11 mouse cellular contexts compared by ENCODE assay signal in the genomic region with DNA sequence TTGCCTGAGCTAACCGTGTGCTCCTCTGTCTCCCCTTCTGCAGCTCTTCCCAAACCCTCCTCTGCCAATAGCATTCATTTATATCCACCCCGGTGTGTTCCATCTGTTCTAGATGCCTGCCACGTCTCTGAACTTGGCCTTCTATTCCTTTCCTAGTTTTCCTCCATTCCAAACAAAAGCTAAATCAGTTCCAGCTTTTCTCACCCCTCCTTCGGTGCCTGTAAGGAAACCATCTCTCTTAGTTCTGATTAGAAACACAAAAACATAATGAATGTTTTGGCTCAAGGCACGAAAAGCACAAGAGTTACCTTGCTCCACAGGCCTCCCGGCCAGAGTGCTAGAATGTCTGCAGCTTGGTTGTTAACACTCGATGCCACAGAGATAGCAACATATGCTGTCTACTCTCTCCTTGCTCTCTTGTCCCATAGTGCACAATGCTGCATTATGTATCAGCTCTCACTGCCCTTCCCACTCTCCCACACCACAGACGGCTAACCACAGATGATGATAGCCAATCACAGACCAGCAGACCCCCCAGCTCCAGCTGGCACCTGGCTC. TPM values are rescaled to one million over a fixed set of nuclear protein-coding genes. Genes with fewer than 3 reads are reported as not detected.
DNase-seq lines count a peak whose midpoint lies in the region; ATAC-seq and TF ChIP-seq lines count a peak whose summit lies in the region.
"Had no signal": no experiment of that assay in that cellular context is flagged by ENCODE, and none has a peak within 500 bp of the region (broad histone marks: within the 10 kb centered on the region; RNA-seq: fewer than 3 reads in every experiment).

A gene (minus strand): TSS at position 388 of the 558 bp plus-strand sequence.
A gene (minus strand): TSS at position 419 of the 558 bp plus-strand sequence.

- 27% methylated on average over 8 of the region's 8 CpGs for WGBS in heart, embryonic 16.5 days
- 39% methylated on average over 8 of the region's 8 CpGs for WGBS in embryonic facial prominence, embryonic 10.5 days

- H3K36me3 ChIP-seq in heart, embryonic 16.5 days (ENCODE audit: control insufficient read depth, insufficient read depth): no peaks in the 10 kb centered on the region
- H3K36me3 ChIP-seq in embryonic facial prominence, embryonic 10.5 days (replicated peaks): no peaks in the 10 kb centered on the region

- intact Hi-C loops in heart, postnatal 25 days (cut with DNase I): no loop called here

- ATAC-seq in heart, embryonic 16.5 days (replicated peaks; ENCODE audit: extremely low read depth, insufficient read depth, low FRiP score): peak; percentile 64; the same call in 1 of the 2 replicates
- ATAC-seq in megakaryocyte progenitor cell, adult 5-6 weeks (replicated peaks; ENCODE audit: poor library complexity): peak; percentile 57

- TF ChIP-seq CTCF in brain, embryonic 14.5 days (IDR thresholded peaks at IDR 0.05; ENCODE audit: borderline replicate concordance, extremely low read depth, insufficient read depth, insufficient read length): no peak

- peaks cover 5% of the 10 kb centered on the region; the same call in 1 of the 2 replicates for H3K4me1 ChIP-seq in heart, embryonic 16.5 days (ENCODE audit: control insufficient read depth, insufficient read depth, low read length)
- peaks cover 24% of the 10 kb centered on the region for H3K4me1 ChIP-seq in embryonic facial prominence, embryonic 10.5 days

- no peak for DNase-seq in heart, postnatal 25 days (ENCODE audit: low spot score)
- peak; percentile 35 for DNase-seq in brain, embryonic 14.5 days (ENCODE audit: low read depth)
- DNase-seq in embryonic facial prominence, embryonic 10.5 days (ENCODE audit: low spot score): peak; percentile 11
- DNase-seq in spleen, adult 18-20 months: no peak
- no peak for DNase-seq in right cerebral cortex, postnatal 4 days
- DNase-seq in layer of hippocampus, postnatal 25 days (ENCODE audit: extremely low spot score in 1 of 2, low spot score in 1 of 2): no peak
- DNase-seq: adrenal gland, postnatal 36 days; kidney, adult 9 months; lung, embryonic 14.5 days had no signal

- peak within 1 kb of the TSS; percentile 27; the same call in 1 of the 2 replicates for H3K9ac ChIP-seq in heart, embryonic 16.5 days (ENCODE audit: low read length)
- H3K9ac ChIP-seq: lung, embryonic 14.5 days had no signal

- no peak within 1 kb of the TSS for H3K27ac ChIP-seq in heart, embryonic 16.5 days (ENCODE audit: low read length)
- H3K27ac ChIP-seq in embryonic facial prominence, embryonic 10.5 days (replicated peaks): no peak within 1 kb of the TSS

- peak within 1 kb of the TSS; percentile 39 for H3K4me3 ChIP-seq in heart, embryonic 16.5 days (ENCODE audit: low read length)
- H3K4me3 ChIP-seq in embryonic facial prominence, embryonic 10.5 days: no peak within 1 kb of the TSS

- H3K4me2 ChIP-seq in heart, embryonic 16.5 days (ENCODE audit: low read depth, low read length): no peak within 1 kb of the TSS
- H3K4me2 ChIP-seq: lung, embryonic 14.5 days had no signal

- no peaks in the 10 kb centered on the region for H3K9me3 ChIP-seq in heart, embryonic 16.5 days (replicated peaks; ENCODE audit: control insufficient read depth, low read length)
- H3K9me3 ChIP-seq in embryonic facial prominence, embryonic 10.5 days: no peaks in the 10 kb centered on the region

- no peaks in the 10 kb centered on the region for H3K27me3 ChIP-seq in heart, embryonic 16.5 days (ENCODE audit: control insufficient read depth, insufficient read depth, low read length)
- H3K27me3 ChIP-seq in embryonic facial prominence, embryonic 10.5 days (replicated peaks; ENCODE audit: low read depth, poor library complexity, severe bottlenecking): peaks cover 7% of the 10 kb centered on the region; the same call in 1 of the 2 replicates

- TF ChIP-seq POLR2A in brain, embryonic 14.5 days (IDR thresholded peaks at IDR 0.05; ENCODE audit: borderline replicate concordance, extremely low read depth, insufficient read depth, insufficient read length, poor library complexity, severe bottlenecking): no peak

RNA-seq across cellular contexts. Expression of the first gene that starts in this region (rescaled TPM):
- 6.4 and 15.8 TPM in 2 replicates for polyA plus RNA-seq in heart, embryonic 16.5 days (2015; fragmentation: Nextera tagmentation; extraction: Ambion mirVana)
- total RNA-seq in heart, postnatal 25 days (2021): not detected
- 0.11 and 0.16 TPM in 2 replicates for polyA plus RNA-seq in brain, embryonic 14.5 days (2012; rRNA removed)
- 0.10 and 0.11 TPM in 2 replicates for polyA plus RNA-seq in embryonic facial prominence, embryonic 10.5 days (2016; fragmentation: Nextera tagmentation; extraction: Ambion mirVana)
- 0.02 and 0.07 TPM in 2 replicates for total RNA-seq in megakaryocyte progenitor cell, adult 5-6 weeks (2015)
- total RNA-seq in megakaryocyte progenitor cell, adult 5-6 weeks (2017): 0.07 TPM in 1 of 2 replicates, not detected in the other
- total RNA-seq in layer of hippocampus, postnatal 25 days (2021): under 1 TPM; 0.16 to 0.22 TPM
- total RNA-seq: adrenal gland, postnatal 36 days had no signal
- polyA plus RNA-seq: lung, embryonic 14.5 days had no signal

RNA-seq across cellular contexts. Expression of the second gene that starts in this region (rescaled TPM):
- polyA plus RNA-seq in heart, embryonic 16.5 days (2015; fragmentation: Nextera tagmentation; extraction: Ambion mirVana): 60.3 and 63.3 TPM in 2 replicates
- 10 to 100 TPM; 80.0 to 90.7 TPM for total RNA-seq in heart, postnatal 25 days (2021)
- polyA plus RNA-seq in brain, embryonic 14.5 days (2012; rRNA removed): 19.1 and 20.2 TPM in 2 replicates
- polyA plus RNA-seq in embryonic facial prominence, embryonic 10.5 days (2016; fragmentation: Nextera tagmentation; extraction: Ambion mirVana): 47.2 and 52.1 TPM in 2 replicates
- total RNA-seq in megakaryocyte progenitor cell, adult 5-6 weeks (2015): 82.9 and 120 TPM in 2 replicates
- total RNA-seq in megakaryocyte progenitor cell, adult 5-6 weeks (2017): 106 and 118 TPM in 2 replicates
- total RNA-seq in layer of hippocampus, postnatal 25 days (2021): 10 to 100 TPM; 30.7 to 33.0 TPM

Comparison
In these comparisons a context has a peak if more than half of its experiments do, and no peak if none do; other contexts are left out.
1. DNase-seq: peak in brain, embryonic 14.5 days (single experiment) and embryonic facial prominence, embryonic 10.5 days (single experiment); none in heart, postnatal 25 days (single experiment), spleen, adult 18-20 months (0 of 2), right cerebral cortex, postnatal 4 days (single experiment) and layer of hippocampus, postnatal 25 days (0 of 2).